Mouse (Mus musculus) CH12.LX (cell line): ENCODE results near the gene Wdr95.

Source experiments
- CTCF ChIP-seq, 2 experiments: IDR thresholded peaks in 1 of 2; conservative IDR thresholded peaks in 1 of 2; 2 replicates each; pipeline ENCODE4 v1.5.1; 2011 to 2012; ENCODE audit warnings: low read depth in 2 of 2, low read length in 2 of 2, improper control_type of control experiment in 1 of 2, inconsistent platforms in 1 of 2, mild to moderate bottlenecking in 1 of 2, moderate library complexity in 1 of 2
- KAT2A ChIP-seq: IDR thresholded peaks from 2 replicates; pipeline ENCODE4 v1.6.1; 2012; ENCODE audit warnings: low read length, improper control_type of control experiment, inconsistent platforms; ENCODE audit not compliant: insufficient replicate concordance
- MAFK ChIP-seq: IDR thresholded peaks from 2 replicates; pipeline ENCODE4 v1.6.1; 2011; ENCODE audit warnings: low read length, improper control_type of control experiment; ENCODE audit not compliant: insufficient replicate concordance
- MAX ChIP-seq: IDR thresholded peaks from 2 replicates; pipeline ENCODE4 v1.6.1; 2011; ENCODE audit warnings: low read length, improper control_type of control experiment
- MXI1 ChIP-seq: IDR thresholded peaks from 2 replicates; pipeline ENCODE4 v1.6.1; 2011; ENCODE audit warnings: mild to moderate bottlenecking, low read depth, low read length, improper control_type of control experiment
- NRF1 ChIP-seq: IDR thresholded peaks from 2 replicates; pipeline ENCODE4 v1.6.1; 2014; ENCODE audit warnings: low read depth, mild to moderate bottlenecking, inconsistent platforms, low read length, improper control_type of control experiment, moderate library complexity
- PAX5 ChIP-seq: IDR thresholded peaks from 2 replicates; pipeline ENCODE4 v1.6.1; 2012; ENCODE audit warnings: low read length, inconsistent platforms, mixed read lengths
- POLR2A ChIP-seq: IDR thresholded peaks from 2 replicates; pipeline ENCODE4 v1.6.1; 2011; ENCODE audit warnings: low read depth, mild to moderate bottlenecking, improper control_type of control experiment, low read length
- RAD21 ChIP-seq: IDR thresholded peaks from 2 replicates; pipeline ENCODE4 v1.6.1; 2011; ENCODE audit warnings: low read depth, mild to moderate bottlenecking, low read length, improper control_type of control experiment, moderate library complexity

DNA sequence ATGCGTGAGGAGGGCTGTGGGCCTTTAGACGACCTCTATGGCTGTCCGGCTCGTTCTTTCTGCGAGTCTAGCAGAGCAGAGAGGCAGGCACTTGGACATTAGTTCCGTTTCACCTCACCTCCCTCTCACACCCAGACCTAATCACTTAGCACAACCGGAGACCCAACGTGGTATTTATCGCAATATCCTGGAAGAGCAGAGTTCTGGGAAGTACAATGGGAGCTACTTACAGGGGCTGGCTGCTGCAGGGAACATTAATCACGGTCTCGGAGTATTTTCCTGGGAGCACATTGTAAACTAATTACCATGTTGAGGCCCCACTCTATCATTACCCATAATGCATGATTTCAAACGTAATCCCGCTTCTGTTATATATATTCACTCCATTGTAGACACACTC is 18.2 kb upstream of the Wdr95 start:
- TF ChIP-seq CTCF (conservative IDR thresholded peaks at IDR 0.05 in 1 of 2, IDR thresholded peaks at IDR 0.05 in 1 of 2; ENCODE audit: low read depth in 2 of 2, low read length in 2 of 2) (no peak), POLR2A (no peak), MXI1 (no peak), RAD21 (no peak), PAX5 (no peak), KAT2A (no peak), MAX (no peak), NRF1 (no peak), MAFK (no peak)
